Mouse (Mus musculus): ENCODE measurements around the gene Gadd45g. TPM values are rescaled to one million over a fixed set of nuclear protein-coding genes. Genes with fewer than 3 reads are reported as not detected.

The Gadd45g gene
- polyA plus RNA-seq, 1 experiment = 180 TPM

DNA sequence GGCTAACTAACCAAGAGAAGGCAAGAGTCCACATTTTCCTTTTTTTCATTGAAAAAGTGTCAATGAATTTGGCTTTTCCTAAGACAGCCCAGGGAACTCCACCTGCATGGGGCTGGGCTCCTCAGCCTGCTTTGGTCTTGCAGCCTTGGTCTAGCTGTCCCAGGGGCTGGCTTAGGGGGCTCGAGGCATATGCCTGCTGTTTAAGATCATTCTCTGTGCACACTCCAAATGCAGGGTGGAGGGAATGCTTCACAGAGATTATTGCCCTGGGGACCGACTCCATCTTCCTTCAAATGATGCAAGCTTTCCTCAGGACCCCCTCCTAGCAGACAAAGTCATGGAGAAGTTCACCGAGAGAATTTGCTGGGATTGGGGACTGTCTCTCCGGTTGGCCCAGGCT lies 3.2 kb upstream of the Gadd45g start:
- H3K4me3 ChIP-seq (ENCODE audit: insufficient read depth, poor library complexity, severe bottlenecking) = no peak overlapping the region
- TF ChIP-seq FOSL1 (IDR thresholded peaks at IDR 0.05; ENCODE audit: insufficient read depth, low read length, poor library complexity, severe bottlenecking) (no peak), MAX (IDR thresholded peaks at IDR 0.05) (no peak), MYOG (IDR thresholded peaks at IDR 0.05; ENCODE audit: control insufficient read depth, extremely low read depth, insufficient read length) (no peak), CTCF (IDR thresholded peaks at IDR 0.05; ENCODE audit: control insufficient read depth, insufficient read depth, insufficient read length) (no peak), USF1 (IDR thresholded peaks at IDR 0.05; ENCODE audit: low read depth) (no peak), MYOD1 (IDR thresholded peaks at IDR 0.05; ENCODE audit: control insufficient read depth, insufficient read length, low read depth) (no peak), CEBPB (IDR thresholded peaks at IDR 0.05; ENCODE audit: low read depth) (no peak)
- peaks cover 18% of the 10 kb centered on the region for H3K79me3 ChIP-seq (ENCODE audit: low read depth)
- no peak overlapping the region for H3ac ChIP-seq (ENCODE audit: control insufficient read depth, insufficient read length, low read depth)
- H3K27me3 ChIP-seq (ENCODE audit: control insufficient read depth, insufficient read depth, insufficient read length) = no peaks in the 10 kb centered on the region
- peaks cover 27% of the 10 kb centered on the region for H3K79me2 ChIP-seq (ENCODE audit: control insufficient read depth, insufficient read depth)
- H3K36me3 ChIP-seq (ENCODE audit: control insufficient read depth, insufficient read depth) = peaks cover 12% of the 10 kb centered on the region

DNA sequence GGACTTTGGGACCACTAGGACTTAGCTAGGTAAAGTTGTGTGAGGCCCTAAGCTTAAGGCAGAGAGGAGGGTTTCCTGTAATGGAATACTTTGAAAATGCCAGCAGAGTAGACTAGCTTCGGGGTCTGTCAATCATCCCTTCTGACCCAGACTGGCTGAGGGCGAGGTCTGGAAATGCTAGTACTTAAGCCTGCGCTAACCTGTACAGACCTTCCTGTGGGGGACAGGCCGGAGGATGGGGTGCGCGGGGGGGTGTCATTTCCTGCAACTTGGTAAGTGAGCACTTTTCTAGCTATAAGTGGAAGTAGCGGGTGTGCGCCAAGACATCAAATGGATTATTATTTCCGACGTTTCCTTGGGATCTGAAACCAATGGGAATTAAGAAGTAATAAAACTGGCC lies 2.4 kb upstream of the Gadd45g start:
- Histone ChIP-seq H3K36me3 (ENCODE audit: control insufficient read depth, insufficient read depth) (peaks cover 15% of the 10 kb centered on the region), H3ac (ENCODE audit: control insufficient read depth, insufficient read length, low read depth) (no peak overlapping the region), H3K79me2 (ENCODE audit: control insufficient read depth, insufficient read depth) (peaks cover 31% of the 10 kb centered on the region), H3K79me3 (ENCODE audit: low read depth) (peaks cover 20% of the 10 kb centered on the region), H3K27me3 (ENCODE audit: control insufficient read depth, insufficient read depth, insufficient read length) (no peaks in the 10 kb centered on the region), H3K4me3 (ENCODE audit: insufficient read depth, poor library complexity, severe bottlenecking) (no peak overlapping the region)
- TF ChIP-seq CTCF (IDR thresholded peaks at IDR 0.05; ENCODE audit: control insufficient read depth, insufficient read depth, insufficient read length) (no peak), USF1 (IDR thresholded peaks at IDR 0.05; ENCODE audit: low read depth) (no peak), FOSL1 (IDR thresholded peaks at IDR 0.05; ENCODE audit: insufficient read depth, low read length, poor library complexity, severe bottlenecking) (no peak), MYOD1 (IDR thresholded peaks at IDR 0.05; ENCODE audit: control insufficient read depth, insufficient read length, low read depth) (no peak), CEBPB (IDR thresholded peaks at IDR 0.05; ENCODE audit: low read depth) (no peak), MYOG (IDR thresholded peaks at IDR 0.05; ENCODE audit: control insufficient read depth, extremely low read depth, insufficient read length) (no peak), MAX (IDR thresholded peaks at IDR 0.05) (no peak)

DNA sequence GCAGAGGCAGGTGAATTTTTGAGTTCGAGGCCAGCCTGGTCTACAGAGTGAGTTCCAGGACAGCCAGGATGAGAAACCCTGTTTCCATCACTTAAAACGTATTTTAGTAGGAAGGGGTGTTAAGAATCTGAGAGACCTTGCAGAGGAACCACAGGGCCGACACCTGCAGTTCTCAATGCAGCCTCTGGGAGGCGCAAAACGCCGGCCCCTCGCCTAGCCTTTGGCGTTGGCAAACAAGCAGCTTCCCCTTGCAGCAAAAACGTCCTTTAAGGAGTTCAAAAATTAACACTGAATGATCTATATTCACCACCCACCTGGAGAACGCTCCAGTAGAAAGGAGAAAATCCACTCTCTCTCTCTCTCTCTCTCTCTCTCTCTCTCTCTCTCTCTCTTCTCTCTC lies 1.8 kb upstream of the Gadd45g start:
- peaks cover 15% of the 10 kb centered on the region for H3K36me3 ChIP-seq (ENCODE audit: control insufficient read depth, insufficient read depth)
- H3K27me3 ChIP-seq (ENCODE audit: control insufficient read depth, insufficient read depth, insufficient read length) = no peaks in the 10 kb centered on the region
- H3K79me3 ChIP-seq (ENCODE audit: low read depth) = peaks cover 20% of the 10 kb centered on the region
- no peak overlapping the region for H3ac ChIP-seq (ENCODE audit: control insufficient read depth, insufficient read length, low read depth)
- TF ChIP-seq CTCF (IDR thresholded peaks at IDR 0.05; ENCODE audit: control insufficient read depth, insufficient read depth, insufficient read length) (peak; percentile 84), FOSL1 (IDR thresholded peaks at IDR 0.05; ENCODE audit: insufficient read depth, low read length, poor library complexity, severe bottlenecking) (no peak)
- H3K79me2 ChIP-seq (ENCODE audit: control insufficient read depth, insufficient read depth) = peaks cover 31% of the 10 kb centered on the region
- H3K4me3 ChIP-seq (ENCODE audit: insufficient read depth, poor library complexity, severe bottlenecking) = no peak overlapping the region

DNA sequence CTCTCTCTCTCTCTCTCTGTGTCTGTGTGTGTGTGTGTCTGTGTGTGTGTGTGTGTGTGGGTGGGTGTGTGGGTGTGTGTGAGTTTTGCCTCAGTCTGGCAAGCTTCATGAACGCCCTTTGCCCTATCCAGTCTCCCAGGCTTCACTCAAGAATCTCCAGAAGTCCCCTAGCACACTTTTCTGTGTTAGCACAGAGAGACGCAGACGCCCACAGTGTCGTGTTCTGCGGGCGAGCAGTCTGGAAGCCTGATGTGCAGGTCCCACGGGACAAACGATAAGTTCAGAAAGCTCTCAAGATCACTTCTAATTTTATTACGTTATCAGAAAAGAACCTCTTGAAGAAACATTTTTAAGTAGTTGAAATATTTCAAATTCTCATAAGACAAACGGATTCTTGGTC lies 1.4 kb upstream of the Gadd45g start:
- Histone ChIP-seq H3K79me2 (ENCODE audit: control insufficient read depth, insufficient read depth) (peaks cover 31% of the 10 kb centered on the region), H3K79me3 (ENCODE audit: low read depth) (peaks cover 20% of the 10 kb centered on the region), H3K27me3 (ENCODE audit: control insufficient read depth, insufficient read depth, insufficient read length) (no peaks in the 10 kb centered on the region), H3K4me3 (ENCODE audit: insufficient read depth, poor library complexity, severe bottlenecking) (peak overlapping the region; percentile 99), H3K36me3 (ENCODE audit: control insufficient read depth, insufficient read depth) (peaks cover 15% of the 10 kb centered on the region), H3ac (ENCODE audit: control insufficient read depth, insufficient read length, low read depth) (peak overlapping the region; percentile 43)
- no peak for TF ChIP-seq MAX (IDR thresholded peaks at IDR 0.05)
- no peak for TF ChIP-seq USF1 (IDR thresholded peaks at IDR 0.05; ENCODE audit: low read depth)
- TF ChIP-seq CEBPB (IDR thresholded peaks at IDR 0.05; ENCODE audit: low read depth) = no peak
- TF ChIP-seq FOSL1 (IDR thresholded peaks at IDR 0.05; ENCODE audit: insufficient read depth, low read length, poor library complexity, severe bottlenecking) = no peak
- no peak for TF ChIP-seq MYOD1 (IDR thresholded peaks at IDR 0.05; ENCODE audit: control insufficient read depth, insufficient read length, low read depth)
- TF ChIP-seq CTCF (IDR thresholded peaks at IDR 0.05; ENCODE audit: control insufficient read depth, insufficient read depth, insufficient read length) = no peak
- TF ChIP-seq MYOG (IDR thresholded peaks at IDR 0.05; ENCODE audit: control insufficient read depth, extremely low read depth, insufficient read length) = no peak

DNA sequence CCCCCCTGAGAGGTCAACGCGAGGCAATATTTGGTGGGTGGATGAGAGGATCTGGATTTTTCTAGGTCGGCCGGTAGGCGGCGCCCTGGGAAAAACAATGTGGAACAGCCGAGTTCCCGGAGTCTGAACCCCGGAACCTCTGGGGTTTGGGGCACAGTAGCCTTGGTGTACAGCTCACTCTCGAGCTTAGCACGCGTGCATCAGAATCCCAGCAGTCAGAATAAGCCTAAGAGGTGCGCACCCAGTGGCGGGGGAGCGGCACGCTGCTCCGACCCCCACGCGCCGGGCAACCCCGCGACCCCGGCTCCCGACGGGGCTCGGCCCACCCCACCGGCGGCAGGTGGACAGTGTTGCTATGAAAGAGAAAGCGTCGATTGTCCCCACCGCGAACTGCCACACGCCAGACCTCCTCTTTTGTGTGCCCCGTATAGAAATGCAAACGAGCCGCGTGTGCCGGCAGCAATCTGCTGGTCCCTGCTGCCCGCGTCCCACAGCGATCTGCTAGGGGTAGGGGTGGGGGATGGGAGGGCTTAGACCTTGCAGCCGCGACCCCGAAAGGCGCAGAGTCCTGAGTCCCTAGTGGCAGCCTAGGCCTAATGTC lies 787 bp upstream of the Gadd45g start:
- TF ChIP-seq CTCF (IDR thresholded peaks at IDR 0.05; ENCODE audit: control insufficient read depth, insufficient read depth, insufficient read length) (peak; percentile 34), FOSL1 (IDR thresholded peaks at IDR 0.05; ENCODE audit: insufficient read depth, low read length, poor library complexity, severe bottlenecking) (no peak), CEBPB (IDR thresholded peaks at IDR 0.05; ENCODE audit: low read depth) (no peak)
- Histone ChIP-seq H3K79me3 (ENCODE audit: low read depth) (peaks cover 20% of the 10 kb centered on the region), H3K4me3 (ENCODE audit: insufficient read depth, poor library complexity, severe bottlenecking) (peak overlapping the region; percentile 99), H3K36me3 (ENCODE audit: control insufficient read depth, insufficient read depth) (peaks cover 15% of the 10 kb centered on the region), H3ac (ENCODE audit: control insufficient read depth, insufficient read length, low read depth) (peak overlapping the region; percentile 72), H3K79me2 (ENCODE audit: control insufficient read depth, insufficient read depth) (peaks cover 31% of the 10 kb centered on the region), H3K27me3 (ENCODE audit: control insufficient read depth, insufficient read depth, insufficient read length) (no peaks in the 10 kb centered on the region)
